Mouse (Mus musculus): ENCODE results near the gene Zhx3.

GRCm38 (mm10) chr2:160908607-160909006 is 35.8 kb upstream of the Zhx3 start:
- no peak for TF ChIP-seq CTCF (IDR thresholded peaks at IDR 0.05; ENCODE audit: control insufficient read depth, insufficient read depth, insufficient replicate concordance, low read depth, low read length)
- no peak for TF ChIP-seq POLR2A (IDR thresholded peaks at IDR 0.05; ENCODE audit: control insufficient read depth, low read depth, low read length)

Data from testis, adult 2 months (tissue).